Mouse (Mus musculus) heart, postnatal 4 days (tissue): ENCODE measurements around the gene Fryl. TPM values are rescaled to one million over a fixed set of nuclear protein-coding genes. Genes with fewer than 3 reads are reported as not detected.
"Not testable (repeated sequence)": the region's sequence is repeated elsewhere in the genome, so short reads cannot be mapped to it uniquely, and the experiment has no call there.

ENCODE experiments used
- DNase-seq: peaks from one replicate; pipeline ENCODE4 v3.0.0; 2021
- total RNA-seq, 2 experiments: library from RNA; stranded (reverse); gene quantifications; 2 replicates each; pipeline ENCODE4 v1.2.3; 2021

Fryl gene
- total RNA-seq, 2 experiments from 2014 or later, result 57.0 to 57.9 TPM

GRCm38 (mm10) chr5:73089158-73089557 is 167.3 kb downstream of the Fryl start:
- no peak for DNase-seq

GRCm38 (mm10) chr5:73081496-73081895 is 174.9 kb downstream of the Fryl start:
- no peak for DNase-seq

GRCm38 (mm10) chr5:73079801-73080200 is 176.6 kb downstream of the Fryl start:
- no peak for DNase-seq

GRCm38 (mm10) chr5:73071319-73071718 is 185.1 kb downstream of the Fryl start:
- peak; percentile 87 for DNase-seq

GRCm38 (mm10) chr5:73066946-73067345 is 189.5 kb downstream of the Fryl start:
- no peak for DNase-seq

- DNase-seq, result no peak
Observed at GRCm38 (mm10) chr5:73063768-73064669, 192.4 kb downstream of the Fryl start.

- no peak for DNase-seq
Observed at GRCm38 (mm10) chr5:73061506-73062155, 194.8 kb downstream of the Fryl start.

- no peak for DNase-seq
Observed at GRCm38 (mm10) chr5:73056937-73057336, 199.5 kb downstream of the Fryl start.

GRCm38 (mm10) chr5:73056457-73056856 is 200.0 kb downstream of the Fryl start:
- DNase-seq, result peak; percentile 19

GRCm38 (mm10) chr5:73053933-73054332 is 202.5 kb downstream of the Fryl start:
- DNase-seq, result no peak

- no peak for DNase-seq
Observed at GRCm38 (mm10) chr5:73047651-73048245, 208.7 kb downstream of the Fryl start.

GRCm38 (mm10) chr5:73044055-73044454 is 212.4 kb downstream of the Fryl start:
- no peak for DNase-seq

GRCm38 (mm10) chr5:73032481-73032880 is 223.9 kb downstream of the Fryl start:
- no peak for DNase-seq

- no peak for DNase-seq
Observed at GRCm38 (mm10) chr5:73028646-73029045, 227.8 kb downstream of the Fryl start.

GRCm38 (mm10) chr5:73023801-73024200 is 232.6 kb downstream of the Fryl start:
- no peak for DNase-seq

- DNase-seq, result no peak
Observed at GRCm38 (mm10) chr5:73014745-73015144, 241.7 kb downstream of the Fryl start.

GRCm38 (mm10) chr5:73013611-73014287 is 242.7 kb downstream of the Fryl start:
- peak; percentile 7 for DNase-seq

- DNase-seq, result not testable (repeated sequence)
Observed at GRCm38 (mm10) chr5:73012884-73013610, 243.4 kb downstream of the Fryl start.

- DNase-seq, result not testable (repeated sequence)
Observed at GRCm38 (mm10) chr5:73011806-73012205, 244.6 kb downstream of the Fryl start.

GRCm38 (mm10) chr5:73008230-73008629 is 248.2 kb downstream of the Fryl start:
- not testable (repeated sequence) for DNase-seq

- no peak for DNase-seq
Observed at GRCm38 (mm10) chr5:73007582-73007959, 248.8 kb downstream of the Fryl start.
